Mouse (Mus musculus) liver, postnatal 0 days (tissue): ENCODE data around the gene Paqr6. TPM values are rescaled to one million over a fixed set of nuclear protein-coding genes. Genes with fewer than 3 reads are reported as not detected.

Experiments used
- ATAC-seq: fragments of 200-750 bp; cut with Nextera tagmentation; 2 replicates; pipeline ENCODE4 v1.8.0; 2017; ENCODE audit warnings: mild to moderate bottlenecking, moderate library complexity
- DNase-seq: peaks from one replicate; pipeline ENCODE4 v3.0.0-alpha.2; 2016
- H3K27ac ChIP-seq: fragments of 300-500 bp; sonication (generic); 2 replicates; pipeline ENCODE4 v1.5.1; 2014; ENCODE audit warnings: antibody characterized with exemption, moderate library complexity, mild to moderate bottlenecking, low read depth
- H3K27me3 ChIP-seq: fragments of 300-500 bp; sonication (generic); 2 replicates; pipeline ENCODE4 v1.6.1; 2014; ENCODE audit warnings: low read length, control low read depth, mixed read lengths; ENCODE audit not compliant: insufficient read depth
- H3K36me3 ChIP-seq: fragments of 300-500 bp; sonication (generic); replicated peaks from 2 replicates; pipeline ENCODE4 v1.6.1; 2014; ENCODE audit warnings: mild to moderate bottlenecking, control low read depth, low read length, moderate library complexity, mixed read lengths; ENCODE audit not compliant: insufficient read depth
- H3K4me1 ChIP-seq: fragments of 300-500 bp; sonication (generic); 2 replicates; pipeline ENCODE4 v1.6.1; 2014; ENCODE audit warnings: antibody characterized with exemption, mild to moderate bottlenecking, control low read depth; ENCODE audit not compliant: insufficient read depth
- H3K4me2 ChIP-seq: fragments of 300-500 bp; sonication (generic); 2 replicates; pipeline ENCODE4 v1.6.1; 2014; ENCODE audit warnings: low read depth, mild to moderate bottlenecking, low read length, moderate library complexity, mixed read lengths
- H3K4me3 ChIP-seq: fragments of 300-500 bp; sonication (generic); 2 replicates; pipeline ENCODE4 v1.5.1; 2014; ENCODE audit warnings: low read depth, low read length
- H3K9ac ChIP-seq: fragments of 300-500 bp; sonication (generic); replicated peaks from 2 replicates; pipeline ENCODE4 v1.6.1; 2014; ENCODE audit warnings: mild to moderate bottlenecking, moderate library complexity
- H3K9me3 ChIP-seq: fragments of 300-500 bp; sonication (generic); 2 replicates; pipeline ENCODE4 v1.6.1; 2016; ENCODE audit warnings: mild to moderate bottlenecking, control low read depth, low read length, mixed read lengths
- CTCF ChIP-seq: sonication (generic); IDR thresholded peaks from 2 replicates; pipeline ENCODE4 v1.5.1; 2016; ENCODE audit warnings: antibody characterized with exemption, low read depth
- EP300 ChIP-seq: IDR thresholded peaks from 2 replicates; pipeline ENCODE4 v1.6.1; 2016; ENCODE audit warnings: antibody characterized with exemption, low read depth, mild to moderate bottlenecking
- WGBS: fragments of 180-500 bp; shearing (Covaris S2); extraction: QIAGEN DNeasy Blood & Tissue Kit; methylation state at CpG from one replicate; pipeline ENCODE4 v1.1.7; 2014; ENCODE audit not compliant: insufficient replicate concordance; 5-methylcytosine and 5-hydroxymethylcytosine counted together
- polyA plus RNA-seq: library from polyadenylated mRNA; unstranded; fragments of >200 nt; fragmentation: Nextera tagmentation; extraction: Ambion mirVana; gene quantifications from 2 replicates; pipeline ENCODE4 v1.2.1, GENCODE M21; 2015

Gene Paqr6
- polyA plus RNA-seq, result 1.7 and 2.0 TPM in 2 replicates

- Histone ChIP-seq H3K9ac (peak within 1 kb of the TSS; percentile 23; the same call in 1 of the 2 replicates), H3K4me1 (peaks cover 22% of the 10 kb centered on the region), H3K4me3 (peak within 1 kb of the TSS; percentile 36), H3K4me2 (peak within 1 kb of the TSS; percentile 51), H3K9me3 (no peaks in the 10 kb centered on the region), H3K27me3 (peaks cover 14% of the 10 kb centered on the region), H3K36me3 (peaks cover 35% of the 10 kb centered on the region), H3K27ac (peak within 1 kb of the TSS; percentile 57)
- ATAC-seq, result peak; percentile 42
- peak; percentile 85 for DNase-seq
- WGBS, result 11% methylated on average over 16 of the region's 16 CpGs
- TF ChIP-seq EP300 (no peak), CTCF (no peak)
Observed at GRCm38 (mm10) chr3:88364337-88364736, at the start of gene Paqr6. Gene Paqr6, plus strand, starts transcription at chr3:88364584.

DNA sequence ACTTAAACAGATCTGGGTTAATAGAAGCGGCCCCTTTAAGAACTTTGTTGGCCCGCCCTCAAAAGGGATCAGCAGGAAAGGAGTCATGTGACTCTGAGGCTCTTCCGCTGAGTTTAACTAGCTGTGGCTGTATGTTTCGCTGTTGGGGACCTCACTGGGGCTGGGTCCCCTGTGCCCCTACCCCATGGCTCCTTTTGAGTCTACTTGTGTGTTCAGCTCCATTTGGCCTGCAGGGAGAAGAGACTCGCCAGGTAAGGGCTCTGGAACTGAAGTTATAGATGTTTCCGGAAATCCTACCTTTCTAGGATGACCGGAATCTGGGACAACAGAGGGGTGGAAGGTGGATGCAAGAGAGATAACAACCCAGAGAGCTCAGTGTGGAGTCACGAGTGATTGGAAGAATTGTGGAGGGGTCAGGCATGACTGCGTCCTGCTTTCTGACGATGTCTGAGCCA lies 39.4 kb upstream of the Paqr6 start, which contains the start of gene Glmp:
Glmp (plus strand) TSS at position 73 of the 455 bp plus-strand sequence.
- ATAC-seq (peak; percentile 86), DNase-seq (peak; percentile 66)
- no peak for TF ChIP-seq CTCF
- TF ChIP-seq EP300, result no peak
- Histone ChIP-seq H3K36me3 (peaks cover 38% of the 10 kb centered on the region), H3K4me3 (peak within 1 kb of the TSS; percentile 85), H3K27ac (peak within 1 kb of the TSS; percentile 58), H3K4me1 (peaks cover 11% of the 10 kb centered on the region), H3K9me3 (no peaks in the 10 kb centered on the region), H3K27me3 (no peaks in the 10 kb centered on the region), H3K9ac (peak within 1 kb of the TSS; percentile 90), H3K4me2 (peak within 1 kb of the TSS; percentile 85)
- 2% methylated on average over 10 of the region's 10 CpGs for WGBS

- Histone ChIP-seq H3K9ac (no peak overlapping the region), H3K27ac (no peak overlapping the region), H3K4me2 (no peak overlapping the region), H3K9me3 (no peaks in the 10 kb centered on the region), H3K27me3 (no peaks in the 10 kb centered on the region), H3K4me3 (no peak overlapping the region), H3K36me3 (peaks cover 13% of the 10 kb centered on the region), H3K4me1 (peaks cover 12% of the 10 kb centered on the region)
- ATAC-seq, result no peak
- 83% methylated on average over 5 of the region's 5 CpGs for WGBS
- no peak for TF ChIP-seq EP300
- no peak for TF ChIP-seq CTCF
- DNase-seq, result no peak
Observed at GRCm38 (mm10) chr3:88328956-88329355, 35.4 kb upstream of the Paqr6 start.

DNA sequence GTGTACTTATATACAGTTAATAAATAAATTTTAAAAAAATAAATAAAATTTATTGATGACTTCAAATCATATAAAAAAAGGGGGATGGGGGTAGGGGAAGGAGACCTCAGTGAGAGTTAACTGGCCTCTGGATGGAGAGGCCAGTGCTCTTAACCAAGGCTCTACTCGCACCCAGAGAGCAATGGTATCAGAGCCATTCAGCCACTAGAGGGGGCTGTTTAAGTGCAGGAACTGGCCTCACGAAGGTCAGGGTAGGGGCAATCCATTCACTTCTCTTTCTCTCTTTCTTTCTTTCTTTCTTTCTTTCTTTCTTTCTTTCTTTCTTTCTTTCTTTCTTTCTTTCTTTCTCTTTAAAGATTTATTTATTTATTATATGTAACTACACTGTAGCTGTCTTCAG lies 33.1 kb upstream of the Paqr6 start:
- no peak for ATAC-seq
- H3K9me3 ChIP-seq, result no peaks in the 10 kb centered on the region
- H3K27me3 ChIP-seq, result no peaks in the 10 kb centered on the region
- H3K4me1 ChIP-seq, result peaks cover 17% of the 10 kb centered on the region
- no peak overlapping the region for H3K9ac ChIP-seq
- TF ChIP-seq EP300, result no peak
- TF ChIP-seq CTCF, result peak; percentile 86
- no peak overlapping the region for H3K4me3 ChIP-seq
- DNase-seq, result peak; percentile 74
- WGBS, result 7% methylated on average over 2 of the region's 2 CpGs
- no peak overlapping the region for H3K27ac ChIP-seq
- no peak overlapping the region for H3K4me2 ChIP-seq
- H3K36me3 ChIP-seq, result peaks cover 13% of the 10 kb centered on the region

- Histone ChIP-seq H3K4me1 (peaks cover 33% of the 10 kb centered on the region), H3K4me3 (0 out of 2 replicates have a peak overlapping the region, but pooled peaks have one; percentile 92), H3K9ac (peak overlapping the region; percentile 41), H3K36me3 (peaks cover 4% of the 10 kb centered on the region; the same call in 1 of the 2 replicates), H3K9me3 (no peaks in the 10 kb centered on the region), H3K4me2 (peak overlapping the region; percentile 78), H3K27ac (peak overlapping the region; percentile 34; the same call in 1 of the 2 replicates), H3K27me3 (no peaks in the 10 kb centered on the region)
- ATAC-seq, result no peak
- TF ChIP-seq CTCF (no peak), EP300 (no peak)
- no peak for DNase-seq
- 59% methylated on average over 12 of the region's 12 CpGs for WGBS
Observed at GRCm38 (mm10) chr3:88334029-88334658, 30.2 kb upstream of the Paqr6 start.

DNA sequence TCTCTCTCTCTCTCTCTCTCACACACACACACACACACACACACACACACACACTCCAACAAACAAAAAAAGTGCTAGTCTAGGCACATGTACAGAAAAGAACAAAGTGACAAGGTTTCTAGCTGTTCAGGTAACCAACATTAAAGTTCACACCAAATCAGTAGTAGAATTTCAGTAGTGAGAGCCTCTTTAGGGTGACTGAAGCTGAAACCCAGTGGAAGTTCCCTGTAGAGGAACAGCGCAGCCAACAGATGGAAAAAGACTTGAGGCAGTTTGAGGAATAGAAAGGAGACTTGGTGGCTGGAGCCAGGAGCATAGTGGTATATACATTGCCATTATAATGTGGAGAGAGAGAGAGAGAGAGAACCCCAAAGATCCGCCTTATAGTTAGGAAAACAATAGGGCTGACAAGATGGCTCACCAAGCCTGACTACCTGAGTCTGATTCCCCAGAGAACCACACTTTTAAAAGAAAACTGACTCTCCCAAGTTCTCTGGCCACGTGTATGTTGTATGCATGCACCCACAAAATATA lies 29.4 kb upstream of the Paqr6 start:
- peak overlapping the region; percentile 98 for H3K27ac ChIP-seq
- H3K4me2 ChIP-seq, result peak overlapping the region; percentile 78
- peak overlapping the region; percentile 90 for H3K9ac ChIP-seq
- no peaks in the 10 kb centered on the region for H3K36me3 ChIP-seq
- DNase-seq (no peak), ATAC-seq (no peak)
- TF ChIP-seq CTCF, result no peak
- no peak for TF ChIP-seq EP300
- no peaks in the 10 kb centered on the region for H3K27me3 ChIP-seq
- no peaks in the 10 kb centered on the region for H3K9me3 ChIP-seq
- WGBS, result 21% methylated on average over 3 of the region's 3 CpGs
- peak overlapping the region; percentile 92 for H3K4me3 ChIP-seq
- peaks cover 37% of the 10 kb centered on the region for H3K4me1 ChIP-seq
